ENCODE assay signal across 7 mouse cellular contexts in the genomic region with DNA sequence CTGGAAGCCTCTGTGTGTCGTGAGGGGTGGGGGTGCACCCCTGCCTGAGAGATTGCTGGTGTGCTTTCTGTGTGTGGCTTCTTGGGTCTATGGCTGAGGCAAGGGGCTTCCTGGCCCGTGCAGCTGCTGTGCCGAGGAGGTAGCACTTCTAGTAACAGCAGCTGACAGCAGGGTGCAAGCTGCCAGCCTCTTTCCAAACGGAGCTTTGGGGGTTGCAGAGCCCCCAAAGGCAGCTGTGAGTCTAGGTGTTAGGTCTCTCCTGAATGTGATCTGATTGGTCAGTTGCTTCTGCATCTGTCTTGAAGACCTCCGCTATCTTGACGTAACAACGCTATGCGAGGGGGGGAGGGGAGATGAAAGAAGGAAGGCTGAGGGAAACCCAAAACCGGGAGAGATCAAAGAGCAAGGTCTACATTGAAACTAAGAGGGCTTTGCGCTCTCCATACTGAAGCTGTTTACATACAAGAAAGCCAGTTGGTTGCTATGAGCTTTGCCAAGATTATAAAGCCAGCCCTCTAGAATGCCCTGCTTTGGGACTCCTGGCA. TPM values are rescaled to one million over a fixed set of nuclear protein-coding genes. Genes with fewer than 3 reads are reported as not detected.
DNase-seq lines count a peak whose midpoint lies in the region; ATAC-seq lines count a peak whose summit lies in the region.

No protein-coding gene starts in this region.

- ATAC-seq in heart, embryonic 16.5 days (replicated peaks; ENCODE audit: extremely low read depth, insufficient read depth, low FRiP score), result peak; percentile 34
- peak; percentile 14; the same call in 1 of the 2 replicates for ATAC-seq in megakaryocyte progenitor cell, adult 5-6 weeks (replicated peaks; ENCODE audit: poor library complexity)

- no peaks in the 10 kb centered on the region for H3K27me3 ChIP-seq in heart, embryonic 16.5 days (ENCODE audit: control insufficient read depth, insufficient read depth, low read length)

- DNase-seq in CD4-positive, CD25-positive, alpha-beta regulatory T cell, adult 2 months (ENCODE audit: low read depth, low spot score), result peak; percentile 59
- DNase-seq in CD8-positive naive resting alpha-beta T cell, adult 2 months (ENCODE audit: low read depth in 2 of 2, low spot score in 2 of 2), result peak; percentile 36 to 44
- DNase-seq in yolk sac, embryonic 10.5 days (ENCODE audit: low spot score), result peak; percentile 56
- DNase-seq in right cerebral cortex, postnatal 14 days, result no peak
- no peak for DNase-seq in cerebellum, adult 18-20 months

- H3K36me3 ChIP-seq in heart, embryonic 16.5 days (ENCODE audit: control insufficient read depth, insufficient read depth), result peaks cover 15% of the 10 kb centered on the region

- peak overlapping the region; percentile 44 for H3K27ac ChIP-seq in heart, embryonic 16.5 days (ENCODE audit: low read length)

- peak overlapping the region; percentile 30 for H3K4me2 ChIP-seq in heart, embryonic 16.5 days (ENCODE audit: low read depth, low read length)

- no peak overlapping the region for H3K9ac ChIP-seq in heart, embryonic 16.5 days (ENCODE audit: low read length)

- H3K9me3 ChIP-seq in heart, embryonic 16.5 days (replicated peaks; ENCODE audit: control insufficient read depth, low read length), result no peaks in the 10 kb centered on the region

- H3K4me1 ChIP-seq in heart, embryonic 16.5 days (ENCODE audit: control insufficient read depth, insufficient read depth, low read length), result peaks cover 46% of the 10 kb centered on the region

- 10% methylated on average over 10 of the region's 10 CpGs for WGBS in heart, embryonic 16.5 days

- H3K4me3 ChIP-seq in heart, embryonic 16.5 days (ENCODE audit: low read length), result no peak overlapping the region

RNA-seq across cellular contexts. Expression of a gene that starts 6.1 kb away (rescaled TPM):
- polyA plus RNA-seq in heart, embryonic 16.5 days (2015; fragmentation: Nextera tagmentation; extraction: Ambion mirVana), result 54.2 and 54.8 TPM in 2 replicates
- 56.9 and 61.8 TPM in 2 replicates for total RNA-seq in megakaryocyte progenitor cell, adult 5-6 weeks (2015)
- 56.6 and 57.1 TPM in 2 replicates for total RNA-seq in megakaryocyte progenitor cell, adult 5-6 weeks (2017)

RNA-seq across cellular contexts. Expression of a gene that starts 25.3 kb away (rescaled TPM):
- polyA plus RNA-seq in heart, embryonic 16.5 days (2015; fragmentation: Nextera tagmentation; extraction: Ambion mirVana), result 0.25 and 0.41 TPM in 2 replicates
- not detected in 2 replicates for total RNA-seq in megakaryocyte progenitor cell, adult 5-6 weeks (2015)
- not detected in 2 replicates for total RNA-seq in megakaryocyte progenitor cell, adult 5-6 weeks (2017)

RNA-seq across cellular contexts. Expression of a gene that starts 34.8 kb away (rescaled TPM):
- 2.6 and 2.9 TPM in 2 replicates for polyA plus RNA-seq in heart, embryonic 16.5 days (2015; fragmentation: Nextera tagmentation; extraction: Ambion mirVana)
- 21.8 and 22.9 TPM in 2 replicates for total RNA-seq in megakaryocyte progenitor cell, adult 5-6 weeks (2015)
- 0.75 and 1.7 TPM in 2 replicates for total RNA-seq in megakaryocyte progenitor cell, adult 5-6 weeks (2017)

RNA-seq across cellular contexts. Expression of a gene that starts 41.6 kb away (rescaled TPM):
- 43.0 and 51.4 TPM in 2 replicates for polyA plus RNA-seq in heart, embryonic 16.5 days (2015; fragmentation: Nextera tagmentation; extraction: Ambion mirVana)
- total RNA-seq in megakaryocyte progenitor cell, adult 5-6 weeks (2015), result 17.5 and 18.7 TPM in 2 replicates
- total RNA-seq in megakaryocyte progenitor cell, adult 5-6 weeks (2017), result 28.2 and 43.7 TPM in 2 replicates

Comparison
In these comparisons a context has a peak if more than half of its experiments do, and no peak if none do; other contexts are left out.
1. DNase-seq: peak in CD4-positive, CD25-positive, alpha-beta regulatory T cell, adult 2 months (single experiment), CD8-positive naive resting alpha-beta T cell, adult 2 months (2 of 2) and yolk sac, embryonic 10.5 days (single experiment); none in right cerebral cortex, postnatal 14 days (single experiment) and cerebellum, adult 18-20 months (0 of 2).